Mouse (Mus musculus) right cerebral cortex, adult 2 months (tissue): Measurements from ENCODE around the gene Dlx1.

Experiments
- DNase-seq, 2 experiments: peaks; one replicate each; pipeline ENCODE4 v3.0.0; 2021 to 2022; ENCODE audit warnings: low spot score in 2 of 2

The Dlx1 gene

DNA sequence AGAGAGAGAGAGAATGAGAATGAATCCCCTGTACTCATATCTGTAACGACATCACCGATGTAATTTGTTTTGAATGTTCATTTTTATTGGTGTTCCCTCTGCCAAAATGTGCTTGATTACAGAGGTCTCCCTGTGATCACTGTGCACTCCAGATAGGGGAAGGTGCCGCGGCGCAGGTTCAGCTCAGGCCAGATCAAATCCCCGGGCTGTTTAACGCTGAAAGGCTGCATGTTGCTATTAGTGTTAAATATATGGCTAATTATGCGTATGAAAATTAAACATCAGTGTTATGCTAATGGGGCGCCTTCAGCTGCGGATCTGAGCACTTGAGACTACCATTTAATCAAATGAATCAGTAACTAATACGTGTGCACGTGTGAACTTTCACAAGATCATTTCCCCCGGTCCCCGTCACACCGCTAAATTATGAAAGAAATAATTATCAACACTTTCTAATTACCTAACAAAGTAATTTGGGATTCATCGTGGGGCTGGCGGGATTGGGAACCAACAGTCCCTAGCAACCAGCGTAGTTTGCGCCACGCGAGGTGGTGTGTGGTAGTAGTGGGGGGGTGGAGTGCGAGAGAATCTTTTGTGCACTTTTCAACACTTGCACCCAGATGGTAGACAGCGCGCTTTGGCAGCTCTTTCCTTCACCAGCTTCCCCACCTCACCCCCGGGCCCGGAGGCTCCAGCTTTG, at the start of gene Dlx1:
TSS of gene Dlx1 (plus strand) at position 100 of the 700 bp plus-strand sequence.
- peak in 1 of 2 experiments; percentile 27 for DNase-seq

DNA sequence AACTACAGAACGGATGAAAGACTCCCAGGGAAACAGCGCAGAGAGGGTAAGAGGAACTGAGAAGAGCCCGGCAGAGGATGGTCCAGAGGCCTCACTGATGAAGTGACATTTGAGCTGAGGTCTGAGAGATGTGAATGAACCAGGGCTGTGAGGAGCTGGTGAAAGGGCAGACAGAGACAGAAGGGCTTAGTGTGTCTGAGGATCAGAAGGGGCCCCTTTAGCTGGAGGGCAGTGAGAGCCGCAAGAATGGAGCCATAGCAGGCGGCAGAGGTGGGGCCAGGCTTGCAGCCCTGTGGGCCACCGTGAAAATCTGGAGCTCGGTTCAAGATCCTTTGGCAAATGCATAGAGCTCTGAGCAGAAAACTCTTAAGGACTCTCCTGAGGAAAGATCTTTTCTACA, 48.0 kb upstream of the Dlx1 start:
- no peak for DNase-seq

DNA sequence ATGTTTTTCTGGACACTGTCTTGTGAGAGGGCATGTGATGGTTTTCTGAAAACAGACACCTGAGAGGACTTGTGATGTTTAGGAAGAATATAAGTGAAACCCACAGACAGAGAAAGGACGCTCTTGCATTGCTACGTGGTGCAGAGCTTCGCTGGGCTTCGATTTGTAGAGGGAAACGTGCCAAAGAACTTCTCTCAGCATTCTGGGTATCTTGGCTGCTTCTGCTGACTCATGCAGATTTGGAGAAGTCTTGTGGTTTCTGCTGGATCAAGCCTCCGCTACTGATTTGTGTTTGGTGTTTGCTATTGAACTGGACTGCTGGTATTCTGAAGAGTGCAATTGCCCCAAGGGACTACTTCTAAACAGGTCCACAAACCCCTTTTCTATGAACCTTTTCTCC, 46.1 kb upstream of the Dlx1 start:
- no peak for DNase-seq

DNA sequence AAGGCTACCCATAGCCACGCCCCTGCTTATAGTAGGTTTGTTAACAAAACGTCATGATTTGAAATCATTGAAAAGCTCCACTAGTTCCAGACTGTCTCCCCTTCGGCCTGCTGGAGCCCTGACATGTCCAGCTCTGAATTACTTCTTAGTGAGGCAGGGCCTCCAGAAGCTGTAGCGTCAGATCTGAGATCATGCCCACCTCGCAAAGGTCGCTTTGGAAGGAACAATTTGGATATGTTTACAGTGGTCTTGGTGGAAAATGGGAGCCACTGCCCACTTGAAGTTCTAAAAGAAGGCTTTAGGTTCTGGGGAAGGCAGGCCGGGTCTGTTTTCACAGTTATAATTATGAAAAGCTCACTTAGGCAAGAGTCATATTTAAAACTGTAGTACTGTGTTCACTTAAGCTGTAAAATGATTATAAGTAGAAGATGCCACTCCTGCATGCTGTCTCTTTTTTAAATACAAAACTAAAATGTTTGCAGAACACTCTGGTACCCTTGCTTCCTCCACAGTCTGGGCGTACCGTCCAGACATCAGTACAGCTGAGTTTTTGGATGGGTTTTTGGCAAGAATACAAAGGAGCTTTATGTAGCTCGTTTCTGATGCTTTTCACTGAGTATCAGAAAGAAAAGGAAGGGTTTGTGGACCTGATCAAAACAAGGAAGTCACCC, 44.7 kb upstream of the Dlx1 start:
- no peak for DNase-seq

DNA sequence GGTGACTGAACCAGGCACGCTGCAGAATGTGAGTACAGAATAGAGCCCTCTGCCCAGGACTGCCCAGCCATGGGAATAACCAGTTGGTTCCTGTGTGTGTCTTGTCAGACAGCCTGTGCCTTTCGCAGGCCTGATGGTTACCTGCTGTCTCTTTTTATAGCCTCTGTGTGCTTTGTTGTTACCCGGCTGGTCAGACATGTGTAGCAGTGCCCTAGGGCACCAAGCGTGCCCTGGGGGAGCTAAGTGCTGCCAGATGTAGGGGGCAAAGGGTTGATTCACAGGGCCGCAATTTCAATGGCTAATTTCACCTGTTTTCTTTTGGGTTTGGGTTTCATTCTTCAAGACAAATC, 44.2 kb upstream of the Dlx1 start:
- DNase-seq: no peak

DNA sequence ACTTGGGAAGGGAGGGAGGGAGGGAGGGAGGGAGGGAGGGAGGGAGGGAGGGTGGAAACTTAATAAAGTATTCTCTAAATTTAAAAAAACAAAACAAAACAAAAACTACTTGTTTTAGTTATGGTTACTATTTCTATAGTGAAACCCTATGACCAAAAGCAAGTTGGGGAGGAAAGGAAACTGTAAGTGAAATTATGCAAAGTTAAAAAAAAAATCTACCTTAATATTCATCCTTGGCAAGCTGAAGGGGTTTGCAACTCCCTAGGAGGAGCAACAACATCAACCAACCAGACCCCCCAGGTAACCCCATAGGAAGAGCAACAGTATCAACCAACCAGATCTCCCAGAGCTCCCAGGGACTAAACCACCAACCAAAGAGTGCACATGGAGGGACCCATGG, 36.6 kb upstream of the Dlx1 start:
- DNase-seq: no peak

DNA sequence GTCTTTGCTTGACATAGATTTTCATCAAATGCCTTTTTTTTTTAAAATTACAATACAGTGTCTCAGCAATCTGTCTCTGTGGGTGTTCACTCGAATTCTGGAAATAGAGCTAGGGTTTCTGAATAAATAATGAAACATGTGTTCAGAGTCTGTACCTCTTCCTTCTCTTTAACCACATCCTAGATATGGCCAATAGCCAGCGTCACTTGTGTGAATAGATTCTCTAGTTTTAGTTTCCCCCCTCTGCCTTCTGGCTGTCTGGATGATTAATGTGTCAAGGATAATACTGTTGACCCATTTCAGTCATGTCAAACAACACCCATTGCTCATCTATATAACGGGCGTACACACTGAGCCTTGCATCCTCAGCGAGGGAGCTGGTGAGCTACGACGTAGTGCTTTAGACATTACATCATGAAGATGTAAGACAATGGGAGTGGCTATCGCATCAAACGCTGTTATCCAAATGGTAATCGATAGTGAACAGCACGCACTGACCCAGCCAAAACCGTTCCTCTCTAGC, 34.7 kb upstream of the Dlx1 start:
- DNase-seq: peak; percentile 12 to 15

DNA sequence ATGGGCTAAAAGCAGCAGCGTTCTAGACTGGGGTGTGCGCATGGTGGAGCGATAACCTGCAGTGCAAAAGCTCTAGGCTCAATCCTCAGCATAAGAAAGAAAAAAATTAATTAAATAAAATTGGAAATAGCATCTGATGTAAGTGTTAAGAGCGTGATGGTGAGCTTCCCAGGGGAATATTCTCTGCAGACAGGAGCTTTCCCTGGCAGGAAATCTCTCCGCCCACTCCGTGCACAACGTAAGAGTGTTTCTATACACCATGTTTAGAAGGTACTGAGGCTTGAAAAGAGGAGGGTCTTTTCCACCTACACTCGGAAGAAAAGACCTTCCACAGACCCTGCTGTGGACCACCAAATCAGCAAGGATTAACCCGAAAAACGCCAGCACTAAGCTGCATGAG, 33.4 kb upstream of the Dlx1 start:
- peak; percentile 38 to 40 for DNase-seq

DNA sequence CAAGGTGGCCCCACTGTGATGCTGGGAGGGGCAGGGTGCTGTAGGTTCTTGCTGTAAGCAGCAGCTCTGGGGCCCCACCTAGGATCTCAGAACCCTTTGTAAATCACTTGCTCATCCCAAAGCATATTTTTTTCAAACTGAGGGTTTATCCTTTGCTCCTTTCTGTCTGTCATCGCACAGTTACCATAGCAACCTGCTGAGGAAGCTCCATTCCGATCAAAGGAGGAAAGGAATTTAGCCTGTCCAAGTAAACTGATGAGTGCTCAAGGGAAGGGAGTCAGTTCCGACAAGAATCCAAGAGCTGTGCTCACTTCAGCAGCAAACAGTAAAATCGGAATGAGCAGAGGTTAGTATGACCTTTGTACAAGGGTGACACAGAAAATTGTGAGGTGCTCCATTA, 32.9 kb upstream of the Dlx1 start:
- no peak for DNase-seq

DNA sequence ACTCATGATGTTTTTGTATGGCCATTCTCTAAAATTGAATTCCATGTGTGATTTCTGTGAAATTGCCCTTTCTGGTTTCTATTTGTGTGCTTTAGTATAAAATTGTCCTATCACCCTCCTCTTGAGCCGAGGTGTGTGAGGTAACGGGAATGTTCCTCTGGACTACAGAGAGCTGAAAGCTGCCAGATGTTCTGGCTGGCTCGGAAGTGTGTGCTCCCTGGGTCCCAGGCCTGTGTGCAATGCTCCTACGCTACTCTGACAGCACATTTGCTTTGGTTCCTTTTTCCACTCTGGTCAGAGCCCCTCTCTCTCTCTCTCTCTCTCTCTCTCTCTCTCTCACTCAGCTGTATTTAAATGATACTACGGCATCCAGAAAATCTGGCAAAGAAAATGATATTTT, 30.7 kb upstream of the Dlx1 start:
- DNase-seq: no peak

DNA sequence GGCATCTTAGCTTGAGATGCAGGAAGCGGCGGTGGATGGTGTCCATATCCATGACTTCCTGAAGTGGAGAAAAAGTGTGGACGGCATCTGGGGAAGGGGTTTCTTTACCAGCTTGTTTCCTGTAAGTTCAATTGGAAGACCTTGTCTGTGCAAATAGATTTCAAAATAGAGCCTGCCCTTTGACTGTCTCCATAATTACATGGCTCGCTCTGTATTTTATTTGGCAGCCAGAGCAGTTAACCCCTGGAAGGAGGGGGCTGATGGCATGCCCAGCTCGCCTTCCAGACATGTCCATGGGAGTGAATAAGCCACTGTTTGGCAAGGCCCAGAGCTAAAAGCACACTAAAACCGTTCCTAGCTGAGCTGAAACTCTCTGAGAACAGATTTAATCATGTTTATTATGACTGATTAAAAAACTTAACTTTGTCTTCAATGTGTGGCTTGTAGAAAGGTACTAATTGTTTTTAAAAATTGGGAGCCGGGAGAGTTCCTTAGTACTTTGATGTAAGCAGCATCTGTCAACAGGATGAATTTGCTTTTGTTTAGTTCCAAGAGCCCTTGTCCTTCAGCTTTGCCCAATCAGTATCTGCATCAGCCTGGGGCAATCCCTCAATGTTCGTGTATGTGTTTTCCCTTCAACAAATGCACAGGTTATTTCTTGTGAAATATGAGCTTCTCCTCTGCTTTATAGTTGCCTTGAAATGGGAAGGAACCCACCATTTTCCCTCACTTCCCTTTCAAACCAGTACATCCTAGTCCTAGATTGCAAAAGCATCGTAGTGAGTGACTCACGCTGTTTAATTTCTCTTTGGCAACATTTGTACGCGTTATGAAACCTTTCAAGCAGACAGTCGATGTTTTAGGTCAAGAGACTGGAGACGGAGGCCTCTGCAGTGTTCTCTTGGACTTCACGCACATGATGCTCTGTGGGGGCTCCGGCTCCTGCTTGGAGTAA, 28.4 kb upstream of the Dlx1 start:
- no peak for DNase-seq

DNA sequence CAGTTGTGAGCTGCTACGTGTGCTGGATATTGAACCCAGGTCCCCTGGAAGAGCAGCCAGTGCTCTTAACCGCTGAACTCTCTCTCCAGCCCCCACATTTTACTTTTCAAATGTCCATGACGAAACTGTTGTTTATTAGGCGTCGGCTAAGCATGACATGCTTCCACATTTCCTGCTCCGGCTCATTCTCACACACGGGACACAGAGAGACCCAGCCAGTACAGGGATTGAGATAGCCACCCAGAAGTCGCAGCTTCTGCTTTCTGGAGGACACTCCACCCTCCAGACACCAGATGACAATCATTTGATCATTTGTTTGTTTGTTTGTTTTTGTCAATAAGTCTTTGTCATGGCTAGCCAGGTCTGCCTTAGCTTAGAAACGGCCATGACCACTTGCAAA, 23.1 kb upstream of the Dlx1 start:
- no peak for DNase-seq

DNA sequence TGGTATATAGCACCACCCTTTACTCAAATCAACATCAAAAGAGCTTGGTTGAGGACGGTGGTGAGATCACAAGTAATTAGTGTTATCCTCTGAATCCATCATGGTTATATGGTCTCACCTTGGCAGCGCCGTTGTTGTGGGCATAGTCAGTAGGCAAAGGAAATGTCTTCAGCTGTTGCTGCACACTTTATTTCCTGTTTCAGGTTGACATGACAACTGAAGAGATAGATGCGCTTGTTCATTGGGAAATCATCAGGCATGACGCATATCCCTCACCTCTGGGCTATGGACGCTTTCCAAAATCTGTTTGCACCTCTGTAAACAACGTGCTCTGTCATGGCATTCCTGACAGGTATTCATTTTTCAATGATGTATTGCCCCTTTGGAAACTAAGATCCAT, 16.7 kb upstream of the Dlx1 start:
- no peak for DNase-seq

DNA sequence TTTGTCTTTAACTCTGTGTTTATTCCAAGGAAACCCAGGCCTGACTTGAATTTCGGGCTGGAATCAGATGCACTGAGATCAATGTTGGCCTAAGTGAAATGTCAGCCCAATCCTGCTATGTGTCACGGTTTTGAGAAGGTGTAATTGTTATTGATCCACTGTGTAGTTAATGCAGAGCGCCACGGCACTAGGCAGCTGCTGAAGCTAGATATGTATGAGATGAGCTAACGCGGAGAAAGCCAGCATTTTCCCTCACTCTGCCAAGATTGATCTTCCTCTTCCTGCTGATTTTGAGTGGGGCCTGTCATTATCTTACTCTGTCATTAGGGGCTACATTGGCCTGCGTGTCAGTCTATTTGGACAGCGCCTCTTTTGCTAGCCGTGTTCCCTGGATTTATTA, 15.6 kb upstream of the Dlx1 start:
- no peak for DNase-seq

DNA sequence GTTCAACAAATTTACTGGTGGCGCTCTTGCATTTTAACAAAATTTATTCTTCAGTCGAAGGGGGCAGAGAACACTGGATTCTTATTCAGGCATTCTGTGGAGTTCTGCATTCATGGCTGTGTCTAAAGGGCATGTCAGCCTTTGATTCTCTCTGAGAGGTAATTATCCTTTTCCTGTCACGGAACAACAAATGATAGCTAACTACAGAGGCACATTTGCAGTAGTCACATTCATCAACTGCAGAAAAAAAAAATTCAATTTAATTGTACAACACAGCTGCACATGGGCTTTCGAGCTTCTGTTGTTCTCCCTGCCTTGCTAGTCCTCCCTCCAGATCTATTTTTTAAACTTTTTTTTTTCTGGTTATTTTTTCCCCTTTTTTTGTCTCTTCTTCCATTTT, 10.9 kb upstream of the Dlx1 start:
- no peak for DNase-seq

DNA sequence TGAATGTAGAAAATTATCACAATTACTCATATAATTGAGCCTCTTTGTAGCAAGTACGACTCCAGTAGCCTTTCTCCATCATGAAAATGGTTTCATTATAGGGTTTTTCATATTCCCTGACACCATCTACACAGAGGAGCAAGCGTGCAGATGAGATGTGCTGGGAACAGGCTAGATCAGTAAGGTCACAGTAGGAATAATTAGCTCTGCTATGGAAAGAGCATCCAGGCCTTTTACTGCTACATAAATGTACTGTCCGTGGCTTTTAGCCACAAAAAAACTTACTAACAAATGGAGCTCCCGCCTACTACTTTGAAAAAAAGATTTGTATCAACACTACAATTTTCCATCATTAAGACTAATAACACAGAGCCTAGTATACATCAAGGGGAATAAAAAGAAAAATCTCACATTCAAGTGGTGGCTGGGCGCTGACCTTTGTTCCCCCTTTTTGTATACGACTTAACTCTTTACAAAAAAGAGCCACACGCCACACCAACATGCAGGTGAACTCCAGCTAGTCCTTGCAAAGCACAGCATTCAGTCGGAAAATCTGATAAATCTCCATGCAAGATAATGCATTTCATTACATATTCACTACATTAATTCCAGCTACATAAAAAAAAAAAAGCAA, 10.3 kb upstream of the Dlx1 start:
- no peak for DNase-seq

DNA sequence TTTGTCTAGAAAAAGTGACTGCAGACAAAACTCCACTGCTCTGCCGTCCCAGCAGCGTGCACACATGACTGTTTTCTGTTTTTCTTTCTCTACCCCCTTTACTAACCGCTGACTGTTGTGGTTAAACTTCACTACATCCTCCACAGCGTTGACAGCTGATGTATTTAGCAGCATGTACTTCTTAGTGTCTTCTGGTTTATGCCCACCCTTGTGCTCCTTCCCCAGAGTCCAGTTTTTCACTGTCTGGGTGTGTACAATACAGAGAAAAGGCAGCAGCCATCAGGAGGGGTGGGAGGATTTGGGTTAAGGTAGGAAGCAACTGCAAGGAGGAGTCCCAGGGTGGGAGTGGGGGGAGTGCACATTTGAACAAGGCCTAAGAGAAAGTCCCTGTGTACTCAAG, 5.0 kb upstream of the Dlx1 start:
- DNase-seq: no peak

DNA sequence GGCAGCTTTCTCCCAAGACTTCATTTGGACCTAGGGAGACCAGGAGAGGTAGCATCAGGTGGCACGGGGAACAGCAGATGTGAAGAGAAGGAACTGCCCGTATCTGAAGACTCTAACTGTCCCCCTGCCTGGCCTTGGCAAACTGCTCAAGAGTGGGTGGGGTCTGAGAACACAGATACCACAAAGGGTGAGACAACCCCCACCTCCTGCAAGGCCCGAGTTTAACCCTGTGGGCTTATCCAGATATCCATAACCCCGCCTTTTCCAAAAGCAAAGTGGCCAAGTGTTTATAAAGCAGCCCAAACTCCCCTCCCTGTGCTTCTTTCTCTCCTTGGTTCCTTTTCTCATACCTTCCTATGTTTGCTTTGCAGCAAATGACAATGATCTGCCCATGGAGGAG, 4.5 kb upstream of the Dlx1 start:
- DNase-seq: no peak

DNA sequence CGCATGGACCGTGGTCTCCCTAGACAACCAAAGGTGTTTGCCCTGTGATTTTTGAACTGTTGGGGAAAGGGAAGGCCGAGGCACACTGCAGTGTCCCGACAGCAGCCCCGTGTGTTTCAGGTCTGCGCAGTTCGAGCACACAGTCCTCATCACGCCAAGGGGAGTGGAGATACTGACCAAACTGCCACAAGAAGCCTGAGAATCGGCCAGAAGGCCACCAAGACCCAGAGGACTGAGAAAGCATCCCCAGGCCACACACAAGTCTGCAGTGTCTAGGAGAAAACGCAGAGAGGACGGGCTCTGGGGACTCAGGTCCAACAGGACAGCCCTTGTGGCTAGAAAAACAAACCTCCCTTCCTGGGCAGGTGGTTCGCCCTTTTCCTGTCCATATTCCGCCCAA, 3.1 kb upstream of the Dlx1 start:
- no peak for DNase-seq

DNA sequence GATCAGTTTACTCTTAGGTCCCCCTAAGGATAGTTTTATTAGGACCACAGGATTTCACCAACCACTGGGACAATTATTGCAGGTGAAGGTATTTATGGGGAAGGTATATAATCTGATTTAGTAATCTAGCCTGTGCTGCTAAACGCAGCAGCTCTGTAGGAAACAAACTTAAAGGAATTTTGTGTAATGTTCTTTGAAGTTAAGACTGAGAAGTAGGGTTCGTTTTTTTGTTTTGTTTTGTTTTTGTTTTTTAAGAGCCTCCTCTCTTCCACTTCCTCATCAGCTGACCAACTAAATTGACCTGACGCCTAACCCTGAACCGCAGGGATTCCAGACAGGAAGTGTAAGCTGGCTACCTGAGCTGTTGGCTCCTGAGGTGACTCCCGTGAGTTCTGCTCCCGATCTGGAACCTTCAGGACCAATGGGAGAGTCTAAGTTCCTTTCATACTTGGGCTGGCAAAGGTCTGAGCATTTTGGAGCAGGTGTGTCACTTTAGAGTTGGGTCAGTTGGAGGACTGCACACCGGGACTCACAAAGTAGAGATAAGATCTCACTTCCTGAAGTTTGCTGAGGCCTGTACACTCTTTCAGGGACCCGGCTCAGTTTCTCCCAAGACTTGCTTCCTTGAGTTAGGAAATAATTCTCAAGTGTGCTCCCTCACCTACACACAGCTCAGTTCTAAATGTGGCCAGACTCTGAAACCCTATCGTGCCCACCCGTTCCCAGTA, 1.2 kb upstream of the Dlx1 start:
- no peak for DNase-seq

DNA sequence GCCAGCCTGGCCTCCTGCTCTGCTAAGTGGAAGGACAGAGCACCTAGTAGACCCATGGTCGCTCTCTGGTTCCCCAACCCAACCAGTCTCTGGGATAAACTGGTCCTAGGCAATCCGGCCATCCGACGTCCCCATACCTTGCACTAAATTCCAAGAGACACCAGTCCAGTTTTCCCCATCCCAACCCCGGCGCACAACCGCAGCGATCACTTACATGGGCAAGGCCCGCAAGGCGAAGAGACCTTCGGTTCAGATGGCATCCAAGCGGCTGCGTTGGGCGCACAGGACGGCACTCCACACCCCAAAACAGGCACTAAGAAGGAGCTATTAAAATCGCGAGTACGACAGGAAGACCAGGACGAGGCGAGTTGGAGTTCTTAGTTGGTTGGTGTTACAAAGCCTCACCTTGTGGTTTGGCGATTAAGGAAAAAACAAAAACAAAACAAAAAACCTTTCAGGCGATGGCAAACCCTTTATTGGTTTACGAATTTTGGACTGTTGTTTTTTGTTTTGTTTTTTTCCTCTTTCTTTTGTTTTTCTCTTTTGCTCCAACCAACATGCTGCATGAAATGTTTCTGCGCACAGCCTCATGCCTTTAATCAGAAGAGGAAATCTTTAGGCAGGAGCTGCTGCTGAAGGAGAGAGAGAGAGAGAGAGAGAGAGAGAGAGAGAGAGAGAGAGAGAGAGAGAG, 445 bp upstream of the Dlx1 start:
- DNase-seq: no peak
